Mouse (Mus musculus) T-helper 2 cell (primary cell): Measurements from ENCODE around the gene Tmem131.

Experiments used
- in situ Hi-C: fragments of 300-600 bp; cut with MboI, MseI; formaldehyde crosslinking; loops from one replicate; pipeline ENCODE4 v1.15.1; 2025; ENCODE audit warnings: high pct_unique_total_duplicates

Gene Tmem131

DNA sequence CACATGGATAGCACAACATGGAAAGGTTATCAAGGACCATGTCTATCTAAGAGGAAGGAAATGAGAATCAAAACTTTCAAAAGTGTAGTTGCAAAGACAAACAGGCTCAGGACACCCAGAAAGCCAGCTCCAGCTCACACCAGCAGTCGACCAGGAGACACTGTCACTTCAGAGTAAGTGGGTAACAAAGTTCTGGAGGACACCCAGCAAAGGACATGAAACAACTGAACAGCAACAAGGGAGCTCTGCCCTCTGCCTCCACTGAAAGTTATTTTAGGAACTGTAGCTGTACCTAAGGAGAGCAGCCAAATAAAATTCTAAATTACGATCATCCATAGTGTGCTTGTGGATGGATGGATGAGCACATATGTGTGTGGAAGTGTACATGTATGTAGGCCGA is 56.3 kb downstream of the Tmem131 start:
- in situ Hi-C loops = no loop called here

DNA sequence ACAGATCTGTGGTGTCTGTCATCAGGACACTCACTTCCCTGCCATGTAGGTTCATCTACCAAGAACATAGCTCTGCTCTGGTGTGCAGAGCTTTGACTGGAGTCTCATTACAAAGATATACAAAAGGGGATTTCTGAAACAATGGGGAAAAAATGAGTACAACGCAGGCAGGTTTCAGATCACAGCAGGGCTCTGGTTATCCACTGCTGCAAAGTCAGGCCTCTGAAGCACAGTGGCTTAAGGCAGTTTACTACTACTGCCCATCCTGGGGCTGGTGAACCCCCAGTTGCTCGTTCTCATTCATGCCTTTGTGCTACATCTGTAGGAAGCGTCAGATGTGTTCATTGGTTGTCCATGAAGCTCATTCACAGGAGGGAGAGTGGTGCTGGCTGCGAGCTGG is 57.0 kb downstream of the Tmem131 start:
- in situ Hi-C loops = no loop called here

DNA sequence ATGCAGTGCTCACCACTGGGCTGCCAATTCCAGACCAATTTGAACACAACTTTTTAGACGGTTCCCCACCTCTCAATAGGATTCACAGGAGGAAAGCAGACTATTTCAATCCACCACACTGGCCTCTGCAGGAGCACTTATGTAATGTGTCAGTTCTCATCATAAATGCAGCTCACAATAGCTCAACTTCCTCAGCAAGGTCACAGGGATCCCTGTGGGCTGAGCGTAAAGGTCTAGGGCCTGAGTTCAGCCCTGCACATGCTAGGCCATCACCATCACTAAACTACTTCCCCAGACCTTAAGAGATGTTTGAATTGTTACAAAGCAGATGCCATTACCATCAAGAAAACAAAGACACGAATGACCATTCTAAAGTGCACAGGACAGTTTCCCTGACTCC is 58.9 kb downstream of the Tmem131 start:
- in situ Hi-C loops = no loop called here

DNA sequence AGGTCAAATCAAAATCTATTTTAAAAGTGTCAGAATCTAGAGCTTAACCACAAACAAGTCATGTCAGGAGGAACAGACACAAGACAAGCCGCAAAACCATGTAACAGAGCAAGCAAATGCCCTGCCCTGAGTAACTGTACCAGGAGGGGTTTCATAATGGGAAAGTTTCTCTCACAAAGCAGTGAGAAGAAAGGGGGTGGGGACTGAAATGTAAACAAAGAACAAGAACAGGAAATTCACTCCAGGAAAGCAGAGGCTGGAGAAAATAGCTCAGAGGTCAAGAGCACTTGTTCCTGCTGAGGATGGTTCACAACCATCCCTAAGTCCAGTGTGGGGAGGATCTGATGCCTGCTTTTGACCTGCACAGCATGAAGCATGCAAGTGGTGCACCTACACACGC is 59.7 kb downstream of the Tmem131 start:
- in situ Hi-C loops = no loop called here

DNA sequence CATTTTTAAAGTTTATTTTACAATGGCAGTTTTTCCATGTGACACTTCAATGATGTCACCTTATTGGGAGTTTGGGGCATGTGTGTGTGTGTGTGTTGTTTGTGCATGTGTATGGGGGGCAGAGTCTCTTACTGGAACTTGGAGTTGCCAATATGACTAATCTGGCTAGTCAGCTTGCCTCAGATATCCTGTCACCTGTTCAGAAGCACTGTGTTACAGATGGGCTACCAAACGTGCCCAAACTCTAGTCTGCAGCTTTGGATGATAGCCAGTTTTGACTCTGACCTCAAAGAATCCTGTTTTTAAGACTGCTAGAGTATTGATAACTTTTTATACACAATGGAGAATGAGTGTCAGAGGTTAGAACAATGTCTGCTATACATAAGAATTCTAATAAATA is 64.3 kb downstream of the Tmem131 start:
- in situ Hi-C loops = no loop called here

DNA sequence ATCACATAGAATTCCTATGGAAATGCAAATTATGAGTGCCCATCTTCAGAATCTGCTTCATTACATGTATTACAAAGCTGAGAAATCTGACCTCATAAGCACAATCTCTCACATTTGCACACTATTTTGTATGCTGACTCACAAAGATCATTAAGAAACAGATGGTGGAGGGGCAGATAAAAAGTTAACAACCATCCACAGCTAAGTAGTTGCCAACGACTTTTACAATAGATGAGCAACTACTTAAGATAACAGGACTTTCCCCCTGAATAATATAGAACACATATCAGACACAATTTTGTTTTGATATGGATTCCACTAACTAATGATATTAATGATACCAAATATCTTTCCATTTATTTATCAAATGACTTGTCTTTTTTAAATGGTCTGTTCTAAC is 66.3 kb downstream of the Tmem131 start:
- in situ Hi-C loops = no loop called here

DNA sequence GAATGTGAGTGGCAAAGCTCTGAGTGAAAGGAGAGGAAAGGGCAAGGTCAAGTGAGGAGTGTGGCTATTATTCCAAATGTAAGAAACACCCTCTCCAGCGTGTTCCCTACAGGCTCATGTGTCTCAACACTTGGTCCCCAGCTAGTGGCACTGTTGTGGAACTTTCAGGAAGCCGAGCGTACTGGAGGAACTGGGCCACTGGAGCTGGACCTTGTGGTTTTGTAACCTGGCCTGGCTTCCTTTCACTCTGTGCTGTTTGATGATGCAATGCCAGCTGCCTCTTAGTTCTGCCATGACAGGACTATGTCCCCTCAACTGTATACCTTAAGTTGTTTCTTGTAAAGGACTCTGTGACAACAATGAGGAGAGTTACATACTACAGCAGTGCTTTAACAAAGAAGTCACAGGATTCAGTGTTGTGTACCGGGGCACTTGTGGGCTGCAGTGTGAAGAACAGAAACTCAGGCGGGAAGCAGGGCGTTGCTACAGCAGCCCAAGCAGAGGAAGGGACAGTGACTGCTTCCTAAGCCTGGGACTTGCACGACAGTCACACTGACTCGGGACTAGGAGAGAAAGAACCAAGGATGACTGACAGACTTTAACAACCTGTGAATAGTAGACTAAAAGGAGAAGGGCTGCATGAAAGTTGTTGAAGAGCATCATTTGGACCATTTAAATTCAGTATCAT is 68.4 kb downstream of the Tmem131 start:
- in situ Hi-C loops = no loop called here

DNA sequence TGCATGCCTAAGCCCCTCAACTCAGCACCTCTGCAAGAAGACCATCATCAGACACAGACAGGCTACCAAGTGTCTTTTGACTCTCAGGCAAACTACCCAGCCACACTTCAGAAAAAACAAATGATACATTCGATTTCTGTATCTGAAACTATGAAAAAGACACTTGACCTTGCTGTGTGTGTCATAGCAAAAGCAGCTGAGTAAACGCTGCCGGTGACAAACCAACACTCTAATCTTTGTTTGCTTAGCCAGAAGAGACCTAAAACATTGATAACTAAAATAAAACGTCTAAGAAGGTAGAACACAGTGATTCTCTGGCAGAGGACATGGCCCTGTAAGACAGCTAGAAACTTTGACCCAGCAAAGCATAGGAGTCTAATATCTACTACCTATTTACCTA is 72.2 kb downstream of the Tmem131 start:
- in situ Hi-C loops = no loop called here

DNA sequence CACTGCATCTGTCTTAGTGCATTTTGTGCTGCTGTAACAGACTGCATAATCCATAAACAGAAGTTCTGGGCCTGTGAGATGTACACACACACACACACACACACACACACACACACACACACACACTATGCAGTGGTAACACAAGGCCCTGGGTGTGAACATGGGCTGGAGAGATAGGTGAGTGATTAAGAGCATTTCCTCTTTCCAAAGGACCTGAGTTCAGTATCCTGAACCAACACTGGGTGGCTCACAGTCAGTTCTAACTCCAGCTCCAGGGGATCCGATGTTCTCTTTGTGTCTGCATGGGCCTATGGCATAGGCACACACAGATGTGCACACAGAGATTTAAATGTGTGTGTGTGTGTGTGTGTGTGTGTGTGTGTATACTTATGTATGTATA is 72.9 kb downstream of the Tmem131 start:
- in situ Hi-C loops = no loop called here

DNA sequence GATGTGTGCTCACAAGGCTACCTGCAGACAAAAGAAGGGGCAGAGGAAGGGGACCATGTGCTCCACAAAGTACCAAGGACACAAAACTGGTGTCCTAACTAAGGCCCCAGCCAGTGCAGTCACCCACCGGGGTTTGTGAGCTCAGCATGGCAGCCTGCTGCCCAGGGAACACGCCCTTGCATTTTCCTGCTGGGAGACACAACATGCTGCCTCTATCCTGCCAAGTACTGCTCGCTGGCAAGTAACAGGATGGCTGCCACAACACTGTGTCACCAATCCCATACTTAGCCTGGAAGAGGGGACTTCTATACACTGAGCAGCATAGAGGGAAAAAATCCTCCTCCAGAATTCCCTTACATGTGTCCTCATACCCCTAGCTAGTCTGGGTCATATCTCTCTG is 78.7 kb downstream of the Tmem131 start:
- in situ Hi-C loops = no loop called here

DNA sequence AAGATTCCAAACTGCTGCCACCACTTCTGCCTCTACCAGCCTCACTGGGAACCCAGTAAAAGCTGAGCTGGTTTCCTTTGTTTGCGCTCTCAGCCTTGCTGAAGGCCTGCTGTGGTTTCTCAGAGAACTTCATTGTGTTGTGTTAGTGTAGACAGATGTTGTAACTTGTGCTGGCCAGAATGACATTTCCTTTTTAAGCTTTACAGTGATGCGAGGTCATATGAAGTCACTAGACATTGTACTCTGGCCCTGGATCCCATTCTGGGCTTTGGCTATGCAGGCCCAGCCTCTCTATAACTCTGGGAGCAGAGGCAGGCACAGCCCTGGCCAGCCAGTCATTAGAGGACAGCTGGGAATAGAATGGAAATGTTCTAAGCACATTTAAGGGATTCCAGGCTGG is 81.7 kb downstream of the Tmem131 start:
- in situ Hi-C loops = no loop called here

DNA sequence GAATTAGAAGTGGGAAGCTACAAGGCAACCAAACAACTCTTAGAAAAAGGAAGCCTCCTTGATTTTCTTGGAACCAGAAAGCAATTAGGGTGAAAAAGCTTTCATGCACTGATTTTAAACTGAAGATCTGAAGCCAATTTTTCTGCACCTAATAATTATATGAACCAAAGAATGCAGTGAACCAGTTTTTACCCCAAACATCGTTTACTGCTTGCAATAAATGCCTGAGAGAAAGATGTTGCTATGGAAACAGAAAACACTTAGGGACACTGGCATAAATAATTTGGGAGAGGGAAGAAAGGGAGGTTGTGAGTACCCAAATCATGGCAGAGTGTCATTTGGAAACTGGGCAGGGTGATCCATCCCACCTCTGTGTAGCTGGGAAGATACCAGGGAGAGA is 82.6 kb downstream of the Tmem131 start:
- in situ Hi-C loops = no loop called here

DNA sequence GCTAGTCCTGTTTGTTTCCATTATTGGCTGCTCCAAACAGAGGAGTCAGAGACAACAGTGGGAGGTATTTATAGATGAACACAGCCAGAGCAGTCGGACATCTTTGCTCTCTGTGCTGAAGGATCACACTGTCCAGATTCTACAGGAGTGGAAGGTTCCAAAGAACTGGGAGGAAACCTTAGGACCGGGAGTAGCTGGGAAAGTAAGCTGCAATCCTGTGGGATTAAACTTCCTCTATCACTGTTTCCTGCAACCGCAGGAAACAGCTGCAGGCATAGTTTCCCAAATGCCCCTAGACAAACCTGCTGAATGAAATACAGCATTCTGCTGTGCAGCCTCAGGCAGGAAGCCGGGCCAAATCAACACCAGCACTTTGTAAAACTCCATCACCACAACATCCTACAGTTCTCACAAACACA is 83.0 kb downstream of the Tmem131 start:
- in situ Hi-C loops = no loop called here

DNA sequence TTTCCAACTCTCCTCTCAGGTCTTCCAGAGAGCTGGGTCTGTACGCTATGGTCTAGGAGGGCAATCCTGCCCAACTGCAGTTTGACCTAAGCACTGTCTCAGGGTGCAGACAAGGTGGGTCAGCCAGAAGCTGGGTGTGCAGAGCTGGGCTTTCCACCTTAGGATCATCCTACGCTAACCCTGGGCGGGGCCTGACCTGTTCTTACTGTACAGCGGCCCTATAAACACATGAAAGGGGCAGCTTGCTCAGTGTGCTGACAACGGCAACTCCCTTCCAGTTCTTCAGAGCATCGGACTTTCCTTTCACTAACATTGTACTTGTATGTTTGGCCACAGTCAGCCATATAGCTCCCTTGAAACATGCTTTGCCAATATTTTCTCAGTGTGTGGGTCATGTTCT is 86.4 kb downstream of the Tmem131 start:
- in situ Hi-C loops = no loop called here

DNA sequence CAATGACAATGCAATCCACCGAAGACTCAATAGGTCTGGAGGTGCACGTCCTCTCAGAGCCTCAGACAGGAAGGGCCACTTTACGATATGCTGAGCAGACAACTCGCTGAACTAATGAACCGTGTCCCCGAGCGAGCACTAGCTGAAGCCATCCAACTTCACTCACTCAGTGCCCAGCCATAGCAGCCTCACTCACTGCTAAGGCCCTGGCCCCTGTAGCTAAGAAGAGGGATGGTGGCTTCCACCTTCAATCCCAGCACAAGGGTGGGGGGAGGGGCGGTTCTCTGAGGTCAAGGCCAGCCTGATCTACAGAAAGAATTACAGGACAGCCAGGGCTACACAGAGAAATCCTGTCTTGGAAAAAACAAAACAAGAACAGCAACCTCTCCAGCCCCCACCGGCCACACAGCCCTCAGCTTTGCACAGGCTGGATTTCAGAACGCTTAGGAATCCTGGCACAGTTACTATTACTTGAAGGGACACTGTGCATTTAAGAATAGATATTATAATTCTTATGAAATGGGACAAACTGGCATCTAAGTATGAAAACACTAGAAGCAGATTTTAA is 89.2 kb downstream of the Tmem131 start:
- in situ Hi-C loops = no loop called here

DNA sequence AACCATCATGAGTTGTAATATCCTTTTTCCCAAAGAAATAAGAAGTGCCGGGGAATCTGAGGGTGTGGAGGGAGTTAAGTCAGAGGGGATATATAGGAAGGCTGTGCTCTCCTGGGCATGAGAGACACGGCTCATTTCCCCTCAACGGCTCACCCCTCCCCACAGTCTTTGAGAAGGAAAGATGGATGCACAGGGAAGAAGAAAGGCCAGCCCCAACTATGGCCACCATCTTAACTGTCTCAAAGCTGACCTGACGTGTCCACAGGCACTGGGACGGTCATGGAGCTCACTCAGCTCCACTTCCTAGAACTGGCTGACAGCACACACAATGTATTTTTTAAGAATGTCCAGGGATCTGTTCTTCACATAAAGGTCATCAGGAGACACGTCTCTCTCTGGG is 91.4 kb downstream of the Tmem131 start:
- in situ Hi-C loops = no loop called here

DNA sequence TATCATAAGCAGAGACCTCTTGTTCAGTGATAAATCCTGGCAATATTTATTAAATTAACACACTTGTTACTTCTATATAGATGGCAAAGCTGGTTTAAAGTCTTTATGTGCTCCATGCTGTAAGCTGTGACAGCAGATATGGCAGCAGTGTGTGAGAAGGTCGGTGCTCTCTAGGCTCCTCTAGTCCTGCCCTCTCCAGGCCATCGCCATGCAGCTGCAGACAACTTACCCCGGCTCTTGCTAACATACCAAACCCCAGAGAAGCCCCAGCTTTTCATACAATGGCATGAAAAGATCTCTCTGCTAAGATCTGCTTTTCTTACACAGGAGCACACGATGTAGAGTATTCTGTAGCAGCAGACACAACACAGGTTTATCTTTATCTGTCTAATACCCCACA is 92.1 kb downstream of the Tmem131 start:
- in situ Hi-C loops = no loop called here

DNA sequence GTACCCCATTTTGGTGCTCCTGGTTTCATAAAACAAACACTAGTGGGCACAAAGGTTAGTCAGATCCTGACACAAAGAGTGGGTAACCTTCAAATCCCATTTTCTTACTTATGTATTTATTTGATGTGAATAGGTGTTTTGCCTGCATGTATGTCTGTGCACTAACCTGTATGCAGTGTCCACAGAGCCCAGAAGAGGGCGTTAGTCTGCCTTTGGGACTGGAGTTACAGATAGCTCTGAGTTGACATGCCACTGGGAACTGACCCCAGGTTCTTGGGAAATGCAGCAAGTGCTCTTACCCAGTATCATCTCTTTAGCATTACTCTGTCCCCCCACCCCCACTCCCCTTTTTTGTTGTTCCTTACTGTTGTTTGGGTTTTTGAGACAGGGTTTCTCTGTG is 95.4 kb downstream of the Tmem131 start:
- in situ Hi-C loops = no loop called here

DNA sequence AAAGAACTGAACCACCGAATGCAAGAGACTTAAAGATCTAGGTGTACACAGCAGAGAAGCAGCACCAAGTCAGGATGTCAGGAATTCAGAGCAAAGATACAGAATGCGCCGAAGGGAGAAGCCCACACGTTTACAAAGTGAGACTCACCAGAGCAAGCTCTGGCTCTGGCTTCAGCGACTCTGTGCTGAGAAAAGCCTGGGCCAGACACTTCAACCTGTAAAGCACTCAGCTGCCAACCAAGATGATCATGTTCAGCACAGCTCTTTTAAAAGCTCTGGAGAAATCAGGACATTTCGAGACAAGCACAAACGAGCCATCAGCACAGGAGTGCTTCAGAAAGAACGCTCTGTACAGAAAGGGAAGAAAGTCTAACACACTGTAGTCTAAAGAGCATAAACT is 96.2 kb downstream of the Tmem131 start:
- in situ Hi-C loops = no loop called here

DNA sequence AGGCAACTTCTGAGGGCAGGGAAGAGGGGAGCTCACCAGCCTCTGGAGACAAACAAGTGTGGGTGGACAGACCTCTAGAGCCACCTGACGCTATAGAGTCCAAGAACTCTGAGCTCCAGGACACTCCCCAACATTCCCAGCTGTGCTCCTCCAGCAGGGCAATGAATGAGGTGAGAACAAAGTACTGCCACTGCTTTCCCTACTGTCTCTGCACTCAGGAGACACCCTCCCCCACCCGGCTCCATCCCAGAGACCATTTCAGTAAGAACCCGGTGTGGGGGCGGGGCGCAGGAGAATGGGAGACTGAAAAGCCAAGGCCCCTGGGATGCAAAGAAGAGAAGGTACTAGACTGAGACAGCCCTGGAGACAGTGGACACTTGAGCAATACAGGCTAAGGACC is 98.4 kb downstream of the Tmem131 start:
- in situ Hi-C loops = no loop called here

DNA sequence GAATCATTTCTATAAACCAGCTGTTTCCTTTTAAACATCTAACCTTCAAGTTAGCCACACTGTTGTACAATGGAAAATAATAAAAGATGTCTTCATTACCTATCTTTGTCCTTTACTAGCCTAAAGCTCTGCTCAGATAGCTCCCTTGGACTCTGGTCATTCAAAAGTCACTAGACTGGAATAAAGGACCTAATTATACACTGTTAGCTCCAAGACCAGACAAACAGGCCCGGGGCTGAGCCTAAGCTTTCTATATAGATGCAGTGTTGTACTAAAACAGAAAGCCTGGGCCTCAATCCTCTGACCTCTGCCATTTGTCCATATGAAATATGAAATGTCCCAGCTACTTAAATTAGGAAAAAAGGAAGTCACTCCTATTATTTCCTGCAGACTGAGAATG is 101.7 kb downstream of the Tmem131 start:
- in situ Hi-C loops = no loop called here

DNA sequence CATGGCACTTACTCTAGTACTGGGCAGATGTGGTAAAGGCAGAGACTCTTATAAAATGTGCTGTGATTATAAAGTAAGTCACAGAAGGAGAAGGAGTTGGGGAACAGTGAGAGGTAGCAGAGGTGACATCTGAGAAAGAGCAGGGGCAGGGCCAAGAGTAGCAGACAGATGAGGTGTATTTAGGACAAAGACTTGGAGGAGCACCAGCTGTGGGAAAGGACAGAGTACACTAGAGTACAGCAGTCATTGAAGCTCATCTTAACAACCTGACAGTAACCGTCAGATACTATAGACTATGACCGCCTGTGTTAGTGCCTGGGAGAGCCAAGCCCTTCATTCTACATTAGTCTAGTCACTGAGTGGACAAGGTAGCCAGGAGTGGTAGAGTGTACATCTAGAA is 102.5 kb downstream of the Tmem131 start:
- in situ Hi-C loops = no loop called here

DNA sequence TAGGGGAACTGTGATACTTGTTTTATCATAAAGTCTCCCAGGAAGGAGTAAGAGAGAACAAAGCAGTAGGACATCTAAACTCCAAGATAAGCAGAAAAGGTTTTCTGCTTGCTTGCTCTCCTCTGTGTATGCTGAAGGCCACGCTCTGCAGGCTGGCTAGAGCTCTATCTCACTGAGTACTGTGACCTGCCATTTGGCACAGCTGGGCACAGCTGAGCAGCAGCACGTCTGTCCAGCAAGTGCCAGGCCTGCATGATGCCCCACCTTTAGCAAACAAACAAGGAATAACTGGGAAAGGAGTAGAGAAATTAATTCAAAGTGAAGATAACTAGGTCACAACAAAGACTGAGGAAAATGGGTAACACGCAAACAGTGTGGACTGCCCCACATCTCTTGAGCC is 103.6 kb downstream of the Tmem131 start:
- in situ Hi-C loops = no loop called here
